Comparison of ENCODE assay signal across 8 mouse cellular contexts in genomic region chr2:30676833-30677459, GRCm38 (mm10).
A peak's percentile ranks its signal among the peaks of the same experiment; 100 is the strongest.
DNase-seq lines count a peak whose midpoint lies in the region; ATAC-seq and TF ChIP-seq lines count a peak whose summit lies in the region.

No protein-coding gene starts in this region.

- H3K4me1 ChIP-seq in hindbrain, embryonic 15.5 days (replicated peaks) = peaks cover 26% of the 10 kb centered on the region
- peaks cover 12% of the 10 kb centered on the region for H3K4me1 ChIP-seq in thymus, adult 2 months (replicated peaks; ENCODE audit: control insufficient read depth, insufficient read depth, low read length)

- H3K27ac ChIP-seq in hindbrain, embryonic 15.5 days (replicated peaks) = peak overlapping the region; percentile 96
- no peak overlapping the region for H3K27ac ChIP-seq in thymus, adult 2 months (ENCODE audit: control insufficient read depth, insufficient read depth, low read length)

- H3K9me3 ChIP-seq in hindbrain, embryonic 15.5 days = no peaks in the 10 kb centered on the region

- DNase-seq in R1 (ENCODE audit: low read depth, low spot score) = peak; percentile 44
- DNase-seq in cerebellum, adult 9-10 months = peak; percentile 70
- peak; percentile 63 to 66 for DNase-seq in frontal cortex, postnatal 10 days (ENCODE audit: low spot score in 2 of 2)
- peak; percentile 65 to 80 for DNase-seq in left cerebral cortex, adult 18-20 months (ENCODE audit: low spot score in 2 of 2)
- peak; percentile 43 for DNase-seq in lung, postnatal 25 days (ENCODE audit: low spot score)
- peak; percentile 85 to 88 for DNase-seq in right cerebral cortex, postnatal 10 days (ENCODE audit: low spot score in 2 of 2)
- DNase-seq in thymus, adult 2 months = no peak

- peak overlapping the region; percentile 27 for H3K4me3 ChIP-seq in hindbrain, embryonic 15.5 days
- H3K4me3 ChIP-seq in thymus, adult 2 months (ENCODE audit: control insufficient read depth, insufficient read depth, low read length) = no peak overlapping the region; the same call in 1 of the 2 replicates

- peak overlapping the region; percentile 59 for H3K4me2 ChIP-seq in hindbrain, embryonic 15.5 days

- H3K9ac ChIP-seq in hindbrain, embryonic 15.5 days = peak overlapping the region; percentile 47

- no peaks in the 10 kb centered on the region for H3K27me3 ChIP-seq in hindbrain, embryonic 15.5 days
- H3K27me3 ChIP-seq in thymus, adult 2 months (ENCODE audit: control insufficient read depth, insufficient read depth, low read length) = peaks cover 8% of the 10 kb centered on the region; the same call in 1 of the 2 replicates

- TF ChIP-seq CTCF in thymus, adult 2 months (IDR thresholded peaks at IDR 0.05; ENCODE audit: borderline replicate concordance, control insufficient read depth, extremely low read depth, insufficient read depth, low read length, poor library complexity) = no peak

- no peak for TF ChIP-seq POLR2A in thymus, adult 2 months (IDR thresholded peaks at IDR 0.05; ENCODE audit: control insufficient read depth, extremely low read depth, insufficient read depth, low read length, poor library complexity)

- peak; percentile 91 for ATAC-seq in hindbrain, embryonic 15.5 days (ENCODE audit: low FRiP score, low read depth)

- under 1% methylated on average over 44 of the region's 44 CpGs for WGBS in hindbrain, embryonic 15.5 days
- WGBS in thymus, adult 2 months = 2% methylated on average over 44 of the region's 44 CpGs

- no peaks in the 10 kb centered on the region for H3K36me3 ChIP-seq in hindbrain, embryonic 15.5 days
- H3K36me3 ChIP-seq in thymus, adult 2 months (ENCODE audit: control insufficient read depth, insufficient read depth, low read length) = no peaks in the 10 kb centered on the region
